In genomic region chr13:71174335-71174734, GRCm38 (mm10) we compare ENCODE assay signal across 35 mouse cellular contexts.
"Had no signal": no experiment of that assay in that cellular context is flagged by ENCODE, and none has a peak within 500 bp of the region (broad histone marks: within the 10 kb centered on the region; RNA-seq: fewer than 3 reads in every experiment).

No protein-coding gene starts in this region.

- DNase-seq: heart, postnatal 10 days; heart, postnatal 14 days; heart, postnatal 36 days; heart, postnatal 4 days; kidney, adult 11 months; kidney, adult 18-20 months; kidney, adult 2 months; kidney, adult 8-10 months; kidney, adult 9 months; kidney, postnatal 10 days; kidney, postnatal 14 days; kidney, postnatal 25 days; kidney, postnatal 36 days; kidney, postnatal 4 days; layer of hippocampus, adult 9-11 months; layer of hippocampus, postnatal 36 days had no signal

- H3K27ac ChIP-seq: heart, embryonic 13.5 days; heart, embryonic 15.5 days; hindbrain, embryonic 10.5 days; hindbrain, embryonic 12.5 days; hindbrain, embryonic 13.5 days; hindbrain, embryonic 14.5 days; hindbrain, embryonic 15.5 days; hindbrain, postnatal 0 days; intestine, embryonic 15.5 days; kidney, embryonic 15.5 days; kidney, postnatal 0 days; layer of hippocampus, adult 2 months; left cerebral cortex, adult 2 months had no signal

- H3K36me3 ChIP-seq: heart, embryonic 12.5 days; heart, embryonic 13.5 days; heart, embryonic 15.5 days; hindbrain, embryonic 10.5 days; hindbrain, embryonic 12.5 days; hindbrain, embryonic 13.5 days; hindbrain, embryonic 15.5 days; intestine, embryonic 15.5 days; kidney, embryonic 15.5 days had no signal

- H3K27me3 ChIP-seq: heart, embryonic 12.5 days; heart, embryonic 13.5 days; heart, embryonic 15.5 days; hindbrain, embryonic 13.5 days; hindbrain, embryonic 15.5 days; intestine, embryonic 15.5 days; kidney, embryonic 15.5 days had no signal

- H3K9ac ChIP-seq: heart, embryonic 12.5 days; heart, embryonic 13.5 days; heart, embryonic 15.5 days; hindbrain, embryonic 12.5 days; hindbrain, embryonic 13.5 days; hindbrain, embryonic 14.5 days; hindbrain, embryonic 15.5 days; intestine, embryonic 15.5 days; kidney, embryonic 15.5 days had no signal

- H3K4me2 ChIP-seq: heart, embryonic 11.5 days; heart, embryonic 12.5 days; heart, embryonic 13.5 days; heart, embryonic 15.5 days; hindbrain, embryonic 12.5 days; hindbrain, embryonic 13.5 days; hindbrain, embryonic 14.5 days; hindbrain, embryonic 15.5 days; intestine, embryonic 15.5 days; kidney, embryonic 15.5 days had no signal

- H3K4me3 ChIP-seq: heart, embryonic 12.5 days; heart, embryonic 13.5 days; heart, embryonic 15.5 days; hindbrain, embryonic 10.5 days; hindbrain, embryonic 12.5 days; hindbrain, embryonic 13.5 days; hindbrain, embryonic 15.5 days; intestine, embryonic 15.5 days; kidney, embryonic 15.5 days; layer of hippocampus, adult 2 months; left cerebral cortex, adult 2 months had no signal

- ATAC-seq: hindbrain, embryonic 16.5 days; hindbrain, postnatal 0 days; inflammation-experienced regulatory T-cells, adult 6 months; intestine, embryonic 15.5 days; intestine, embryonic 16.5 days; intestine, postnatal 0 days had no signal

- H3K9me3 ChIP-seq: heart, embryonic 12.5 days; heart, embryonic 13.5 days; heart, embryonic 15.5 days; hindbrain, embryonic 10.5 days; hindbrain, embryonic 12.5 days; hindbrain, embryonic 13.5 days; hindbrain, embryonic 15.5 days; intestine, embryonic 15.5 days; kidney, embryonic 15.5 days had no signal

- H3K4me1 ChIP-seq: heart, embryonic 12.5 days; heart, embryonic 13.5 days; heart, embryonic 15.5 days; hindbrain, embryonic 10.5 days; hindbrain, embryonic 12.5 days; hindbrain, embryonic 13.5 days; hindbrain, embryonic 15.5 days; intestine, embryonic 15.5 days; kidney, embryonic 15.5 days had no signal
